Mouse (Mus musculus): ENCODE data around the gene Syp. TPM values are rescaled to one million over a fixed set of nuclear protein-coding genes. Genes with fewer than 3 reads are reported as not detected.

The Syp gene
- polyA plus RNA-seq, 1 experiment = 3.2 TPM

GRCm38 (mm10) chrX:7673578-7674281 is 35.5 kb downstream of the Syp start:
- H3K4me3 ChIP-seq (ENCODE audit: extremely low read depth, insufficient read depth, insufficient read length) = peak overlapping the region; percentile 55

GRCm38 (mm10) chrX:7674284-7675000 is 36.2 kb downstream of the Syp start:
- peak overlapping the region; percentile 55 for H3K4me3 ChIP-seq (ENCODE audit: extremely low read depth, insufficient read depth, insufficient read length)
- H3K36me3 ChIP-seq (ENCODE audit: control insufficient read depth, insufficient read depth, low read length) = no peaks in the 10 kb centered on the region
- H3K4me1 ChIP-seq (ENCODE audit: control insufficient read depth, insufficient read depth, insufficient read length) = peaks cover 7% of the 10 kb centered on the region; the same call in 1 of the 2 replicates
- H3K27me3 ChIP-seq (ENCODE audit: control insufficient read depth, insufficient read depth, low read length) = no peaks in the 10 kb centered on the region
- peak in 1 of 2 experiments; percentile 15 for DNase-seq (ENCODE audit: low read depth in 1 of 2, low spot score in 2 of 2)
- WGBS = 39% methylated on average over 28 of the region's 28 CpGs
- peak overlapping the region; percentile 60 for H3K27ac ChIP-seq (ENCODE audit: insufficient read depth, low read length)
- TF ChIP-seq POLR2A (IDR thresholded peaks at IDR 0.05; ENCODE audit: low read depth, low read length) = no peak

More at GRCm38 (mm10) chrX:7673578-7674281, 35.5 kb downstream of the Syp start:
- peaks cover 7% of the 10 kb centered on the region; the same call in 1 of the 2 replicates for H3K4me1 ChIP-seq (ENCODE audit: control insufficient read depth, insufficient read depth, insufficient read length)
- 28% methylated on average over 12 of the region's 12 CpGs for WGBS
- DNase-seq (ENCODE audit: low read depth in 1 of 2, low spot score in 2 of 2) = peak in 1 of 2 experiments; percentile 58
- no peak for TF ChIP-seq CTCF (IDR thresholded peaks at IDR 0.05; ENCODE audit: extremely low read depth, insufficient read depth, insufficient read length, insufficient replicate concordance)
- TF ChIP-seq POLR2A (IDR thresholded peaks at IDR 0.05; ENCODE audit: low read depth, low read length) = no peak
- peak overlapping the region; percentile 60 for H3K27ac ChIP-seq (ENCODE audit: insufficient read depth, low read length)
- no peaks in the 10 kb centered on the region for H3K27me3 ChIP-seq (ENCODE audit: control insufficient read depth, insufficient read depth, low read length)
- H3K36me3 ChIP-seq (ENCODE audit: control insufficient read depth, insufficient read depth, low read length) = no peaks in the 10 kb centered on the region; the same call in 1 of the 2 replicates

- Histone ChIP-seq H3K27ac (ENCODE audit: insufficient read depth, low read length) (peak overlapping the region; percentile 28; the same call in 1 of the 2 replicates), H3K4me3 (ENCODE audit: extremely low read depth, insufficient read depth, insufficient read length) (peak overlapping the region; percentile 55; the same call in 1 of the 2 replicates), H3K27me3 (ENCODE audit: control insufficient read depth, insufficient read depth, low read length) (no peaks in the 10 kb centered on the region), H3K4me1 (ENCODE audit: control insufficient read depth, insufficient read depth, insufficient read length) (peaks cover 7% of the 10 kb centered on the region; the same call in 1 of the 2 replicates), H3K36me3 (ENCODE audit: control insufficient read depth, insufficient read depth, low read length) (no peaks in the 10 kb centered on the region)
- DNase-seq (ENCODE audit: low read depth in 1 of 2, low spot score in 2 of 2) = no peak
- no peak for TF ChIP-seq POLR2A (IDR thresholded peaks at IDR 0.05; ENCODE audit: low read depth, low read length)
- no peak for TF ChIP-seq CTCF (IDR thresholded peaks at IDR 0.05; ENCODE audit: extremely low read depth, insufficient read depth, insufficient read length, insufficient replicate concordance)
- 31% methylated on average over 10 of the region's 10 CpGs for WGBS
These were observed 36.7 kb downstream of the Syp start for GRCm38 (mm10) chrX:7675001-7675380.

- DNase-seq (ENCODE audit: low read depth in 1 of 2, low spot score in 2 of 2) = no peak
- WGBS = 36% methylated on average over 3 of the region's 3 CpGs
- Histone ChIP-seq H3K4me3 (ENCODE audit: extremely low read depth, insufficient read depth, insufficient read length) (no peak overlapping the region), H3K27me3 (ENCODE audit: control insufficient read depth, insufficient read depth, low read length) (no peaks in the 10 kb centered on the region), H3K27ac (ENCODE audit: insufficient read depth, low read length) (no peak overlapping the region), H3K36me3 (ENCODE audit: control insufficient read depth, insufficient read depth, low read length) (no peaks in the 10 kb centered on the region), H3K4me1 (ENCODE audit: control insufficient read depth, insufficient read depth, insufficient read length) (peaks cover 4% of the 10 kb centered on the region; the same call in 1 of the 2 replicates)
- TF ChIP-seq POLR2A (IDR thresholded peaks at IDR 0.05; ENCODE audit: low read depth, low read length) (no peak), CTCF (IDR thresholded peaks at IDR 0.05; ENCODE audit: extremely low read depth, insufficient read depth, insufficient read length, insufficient replicate concordance) (no peak)
These were observed 40.7 kb downstream of the Syp start for GRCm38 (mm10) chrX:7678986-7679385.

GRCm38 (mm10) chrX:7679405-7680056 is 41.3 kb downstream of the Syp start:
- H3K4me1 ChIP-seq (ENCODE audit: control insufficient read depth, insufficient read depth, insufficient read length) = no peaks in the 10 kb centered on the region; the same call in 1 of the 2 replicates
- H3K27ac ChIP-seq (ENCODE audit: insufficient read depth, low read length) = peak overlapping the region; percentile 41
- H3K27me3 ChIP-seq (ENCODE audit: control insufficient read depth, insufficient read depth, low read length) = no peaks in the 10 kb centered on the region
- H3K36me3 ChIP-seq (ENCODE audit: control insufficient read depth, insufficient read depth, low read length) = no peaks in the 10 kb centered on the region
- 23% methylated on average over 27 of the region's 27 CpGs for WGBS
- no peak for TF ChIP-seq POLR2A (IDR thresholded peaks at IDR 0.05; ENCODE audit: low read depth, low read length)
- TF ChIP-seq CTCF (IDR thresholded peaks at IDR 0.05; ENCODE audit: extremely low read depth, insufficient read depth, insufficient read length, insufficient replicate concordance) = peak; percentile 60; the same call in 1 of the 2 replicates
- peak overlapping the region; percentile 36 for H3K4me3 ChIP-seq (ENCODE audit: extremely low read depth, insufficient read depth, insufficient read length)
- peak; percentile 74 to 83 for DNase-seq (ENCODE audit: low read depth in 1 of 2, low spot score in 2 of 2)

- Histone ChIP-seq H3K4me1 (ENCODE audit: control insufficient read depth, insufficient read depth, insufficient read length) (no peaks in the 10 kb centered on the region; the same call in 1 of the 2 replicates), H3K36me3 (ENCODE audit: control insufficient read depth, insufficient read depth, low read length) (no peaks in the 10 kb centered on the region), H3K27ac (ENCODE audit: insufficient read depth, low read length) (no peak overlapping the region), H3K27me3 (ENCODE audit: control insufficient read depth, insufficient read depth, low read length) (no peaks in the 10 kb centered on the region), H3K4me3 (ENCODE audit: extremely low read depth, insufficient read depth, insufficient read length) (no peak overlapping the region)
- DNase-seq (ENCODE audit: low read depth in 1 of 2, low spot score in 2 of 2) = no peak
- no peak for TF ChIP-seq CTCF (IDR thresholded peaks at IDR 0.05; ENCODE audit: extremely low read depth, insufficient read depth, insufficient read length, insufficient replicate concordance)
- WGBS = 39% methylated on average over 12 of the region's 12 CpGs
These were observed 41.8 kb downstream of the Syp start for GRCm38 (mm10) chrX:7680057-7680412.

Measured in spleen, adult 2 months (tissue).